Mouse (Mus musculus): Measurements from ENCODE around the gene Zfand3. TPM values are rescaled to one million over a fixed set of nuclear protein-coding genes. Genes with fewer than 3 reads are reported as not detected.
A peak's percentile ranks its signal among the peaks of the same experiment; 100 is the strongest.

Zfand3 gene
- total RNA-seq, 2 experiments from 2014 or later = 95.4 to 103 TPM

GRCm38 (mm10) chr17:30046654-30047053 is 42.1 kb downstream of the Zfand3 start:
- intact Hi-C loops (cut with DNase I) = no loop called here
- DNase-seq = no peak

GRCm38 (mm10) chr17:30051523-30052346 is 47.2 kb downstream of the Zfand3 start:
- intact Hi-C loops (cut with DNase I) = no loop called here
- no peak for DNase-seq

- no peak for DNase-seq
- intact Hi-C loops (cut with DNase I) = no loop called here
Observed at GRCm38 (mm10) chr17:30052347-30052742, 47.8 kb downstream of the Zfand3 start.

- intact Hi-C loops (cut with DNase I) = no loop called here
- DNase-seq = no peak
Observed at GRCm38 (mm10) chr17:30053463-30053862, 48.9 kb downstream of the Zfand3 start.

- no peak for DNase-seq
- intact Hi-C loops (cut with DNase I) = no loop called here
Observed at GRCm38 (mm10) chr17:30053871-30054270, 49.3 kb downstream of the Zfand3 start.

GRCm38 (mm10) chr17:30056226-30056625 is 51.7 kb downstream of the Zfand3 start:
- no peak for DNase-seq

GRCm38 (mm10) chr17:30058594-30058993 is 54.1 kb downstream of the Zfand3 start:
- no peak for DNase-seq
- intact Hi-C loops (cut with DNase I) = no loop called here

More at GRCm38 (mm10) chr17:30056226-30056625, 51.7 kb downstream of the Zfand3 start:
- intact Hi-C loops (cut with DNase I) = no loop called here

- intact Hi-C loops (cut with DNase I) = no loop called here
Observed at GRCm38 (mm10) chr17:30059066-30059465, 54.5 kb downstream of the Zfand3 start.

GRCm38 (mm10) chr17:30061100-30061837 is 56.7 kb downstream of the Zfand3 start:
- intact Hi-C loops (cut with DNase I) = no loop called here
- no peak for DNase-seq

More at GRCm38 (mm10) chr17:30059066-30059465, 54.5 kb downstream of the Zfand3 start:
- DNase-seq = no peak

GRCm38 (mm10) chr17:30063849-30064248 is 59.3 kb downstream of the Zfand3 start:
- DNase-seq = no peak
- intact Hi-C loops (cut with DNase I) = no loop called here

GRCm38 (mm10) chr17:30064746-30065145 is 60.2 kb downstream of the Zfand3 start:
- no peak for DNase-seq
- intact Hi-C loops (cut with DNase I) = no loop called here

- intact Hi-C loops (cut with DNase I) = no loop called here
- DNase-seq = no peak
Observed at GRCm38 (mm10) chr17:30069776-30070175, 65.2 kb downstream of the Zfand3 start.

GRCm38 (mm10) chr17:30070631-30071030 is 66.1 kb downstream of the Zfand3 start:
- DNase-seq = no peak
- intact Hi-C loops (cut with DNase I) = no loop called here

GRCm38 (mm10) chr17:30072613-30073012 is 68.1 kb downstream of the Zfand3 start:
- no peak for DNase-seq
- intact Hi-C loops (cut with DNase I) = no loop called here

- intact Hi-C loops (cut with DNase I) = no loop called here
Observed at GRCm38 (mm10) chr17:30075896-30076295, 71.4 kb downstream of the Zfand3 start.

GRCm38 (mm10) chr17:30084007-30084406 is 79.5 kb downstream of the Zfand3 start:
- intact Hi-C loops (cut with DNase I) = no loop called here
- DNase-seq = peak; percentile 19

More at GRCm38 (mm10) chr17:30075896-30076295, 71.4 kb downstream of the Zfand3 start:
- no peak for DNase-seq

GRCm38 (mm10) chr17:30086695-30087094 is 82.2 kb downstream of the Zfand3 start:
- DNase-seq = no peak
- intact Hi-C loops (cut with DNase I) = no loop called here

- DNase-seq = no peak
- intact Hi-C loops (cut with DNase I) = no loop called here
Observed at GRCm38 (mm10) chr17:30088431-30088830, 83.9 kb downstream of the Zfand3 start.

GRCm38 (mm10) chr17:30090416-30090815 is 85.9 kb downstream of the Zfand3 start:
- intact Hi-C loops (cut with DNase I) = no loop called here
- DNase-seq = no peak

GRCm38 (mm10) chr17:30093148-30093749 is 88.7 kb downstream of the Zfand3 start:
- intact Hi-C loops (cut with DNase I) = no loop called here
- DNase-seq = no peak

- no peak for DNase-seq
- intact Hi-C loops (cut with DNase I) = no loop called here
Observed at GRCm38 (mm10) chr17:30097156-30097555, 92.6 kb downstream of the Zfand3 start.
